Mouse (Mus musculus) CH12.LX (cell line): ENCODE results near the gene Trim56.

ENCODE experiments used
- CTCF ChIP-seq, 2 experiments: IDR thresholded peaks in 1 of 2; conservative IDR thresholded peaks in 1 of 2; 2 replicates each; pipeline ENCODE4 v1.5.1; 2011 to 2012; ENCODE audit warnings: low read depth in 2 of 2, low read length in 2 of 2, improper control_type of control experiment in 1 of 2, inconsistent platforms in 1 of 2, mild to moderate bottlenecking in 1 of 2, moderate library complexity in 1 of 2
- HCFC1 ChIP-seq: IDR thresholded peaks from 2 replicates; pipeline ENCODE4 v1.6.1; 2012; ENCODE audit warnings: low read depth, mild to moderate bottlenecking, inconsistent platforms, low read length, improper control_type of control experiment
- POLR2A ChIP-seq: IDR thresholded peaks from 2 replicates; pipeline ENCODE4 v1.6.1; 2011; ENCODE audit warnings: low read depth, mild to moderate bottlenecking, improper control_type of control experiment, low read length

DNA sequence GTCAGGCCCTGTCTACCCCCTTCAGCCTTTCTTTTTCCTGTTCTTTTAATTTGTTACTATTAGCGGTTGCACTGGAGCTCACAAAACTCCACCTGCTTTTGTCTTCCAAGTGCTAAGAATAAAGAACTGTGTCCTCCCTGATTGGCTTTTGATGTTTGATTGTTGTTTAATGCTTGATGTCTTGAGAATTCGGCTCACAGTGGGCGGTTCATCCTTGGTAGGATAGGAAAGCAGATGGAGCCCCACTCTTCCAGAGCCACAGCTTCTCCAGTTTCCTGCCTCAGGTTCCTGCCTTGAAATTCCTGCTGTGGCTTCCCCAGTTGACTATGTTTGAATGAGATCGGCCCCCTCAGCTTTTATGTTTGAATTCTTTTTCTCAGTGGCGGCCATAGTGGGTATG, 37.3 kb upstream of the Trim56 start:
- TF ChIP-seq HCFC1 (no peak), POLR2A (no peak), CTCF (conservative IDR thresholded peaks at IDR 0.05 in 1 of 2, IDR thresholded peaks at IDR 0.05 in 1 of 2; ENCODE audit: low read depth in 2 of 2, low read length in 2 of 2) (no peak)
